Mouse (Mus musculus): ENCODE data around the gene Zbtb20.

Zbtb20 gene

GRCm38 (mm10) chr16:43397629-43398323 lies 522.1 kb downstream of the Zbtb20 start:
- DNase-seq (ENCODE audit: low spot score in 2 of 2), result no peak

GRCm38 (mm10) chr16:43399428-43399827 lies 523.7 kb downstream of the Zbtb20 start:
- no peak for DNase-seq (ENCODE audit: low spot score in 2 of 2)

GRCm38 (mm10) chr16:43400046-43400445 lies 524.4 kb downstream of the Zbtb20 start:
- no peak for DNase-seq (ENCODE audit: low spot score in 2 of 2)

- DNase-seq (ENCODE audit: low spot score in 2 of 2), result no peak
These were observed 525.3 kb downstream of the Zbtb20 start for GRCm38 (mm10) chr16:43400949-43401348.

GRCm38 (mm10) chr16:43402888-43403287 lies 527.2 kb downstream of the Zbtb20 start:
- no peak for DNase-seq (ENCODE audit: low spot score in 2 of 2)

- DNase-seq (ENCODE audit: low spot score in 2 of 2), result no peak
These were observed 529.4 kb downstream of the Zbtb20 start for GRCm38 (mm10) chr16:43405089-43405488.

GRCm38 (mm10) chr16:43407594-43408142 lies 532.0 kb downstream of the Zbtb20 start:
- no peak for DNase-seq (ENCODE audit: low spot score in 2 of 2)

- DNase-seq (ENCODE audit: low spot score in 2 of 2), result no peak
These were observed 532.9 kb downstream of the Zbtb20 start for GRCm38 (mm10) chr16:43408622-43409021.

GRCm38 (mm10) chr16:43409108-43409909 lies 533.6 kb downstream of the Zbtb20 start:
- DNase-seq (ENCODE audit: low spot score in 2 of 2), result no peak

GRCm38 (mm10) chr16:43409910-43410612 lies 534.4 kb downstream of the Zbtb20 start:
- DNase-seq (ENCODE audit: low spot score in 2 of 2), result no peak

GRCm38 (mm10) chr16:43410613-43410974 lies 534.9 kb downstream of the Zbtb20 start:
- DNase-seq (ENCODE audit: low spot score in 2 of 2), result no peak

GRCm38 (mm10) chr16:43415864-43416263 lies 540.2 kb downstream of the Zbtb20 start:
- DNase-seq (ENCODE audit: low spot score in 2 of 2), result no peak

- no peak for DNase-seq (ENCODE audit: low spot score in 2 of 2)
These were observed 544.2 kb downstream of the Zbtb20 start for GRCm38 (mm10) chr16:43419923-43420322.

- no peak for DNase-seq (ENCODE audit: low spot score in 2 of 2)
These were observed 553.3 kb downstream of the Zbtb20 start for GRCm38 (mm10) chr16:43428955-43429354.

- DNase-seq (ENCODE audit: low spot score in 2 of 2), result no peak
These were observed 554.3 kb downstream of the Zbtb20 start for GRCm38 (mm10) chr16:43430030-43430429.

- DNase-seq (ENCODE audit: low spot score in 2 of 2), result no peak
These were observed 556.1 kb downstream of the Zbtb20 start for GRCm38 (mm10) chr16:43431514-43432371.

GRCm38 (mm10) chr16:43434941-43435340 lies 559.3 kb downstream of the Zbtb20 start:
- no peak for DNase-seq (ENCODE audit: low spot score in 2 of 2)

- DNase-seq (ENCODE audit: low spot score in 2 of 2), result no peak
These were observed 563.2 kb downstream of the Zbtb20 start for GRCm38 (mm10) chr16:43438878-43439371.

- DNase-seq (ENCODE audit: low spot score in 2 of 2), result no peak
These were observed 565.7 kb downstream of the Zbtb20 start for GRCm38 (mm10) chr16:43441392-43441791.

GRCm38 (mm10) chr16:43443034-43443433 lies 567.4 kb downstream of the Zbtb20 start:
- no peak for DNase-seq (ENCODE audit: low spot score in 2 of 2)

Measured in spleen, postnatal 10 days (tissue).